Mouse (Mus musculus): Measurements from ENCODE around the gene Traf7. TPM values are rescaled to one million over a fixed set of nuclear protein-coding genes. Genes with fewer than 3 reads are reported as not detected.

Gene Traf7
- total and polyA plus RNA-seq, 3 experiments: 41.9 to 93.4 (median 46.5) TPM

- Histone ChIP-seq H3K4me3 (no peak overlapping the region), H3K79me2 (replicated peaks; ENCODE audit: control insufficient read depth, insufficient read depth, low read length) (no peaks in the 10 kb centered on the region), H3K9ac (ENCODE audit: low read depth, low read length) (no peak overlapping the region), H3K4me1 (ENCODE audit: control insufficient read depth, insufficient read depth, low read length) (no peaks in the 10 kb centered on the region), H3K27me3 (ENCODE audit: control insufficient read depth, insufficient read depth, low read length) (peaks cover 6% of the 10 kb centered on the region), H3K36me3 (ENCODE audit: control insufficient read depth, insufficient read depth, low read length) (no peaks in the 10 kb centered on the region), H3K27ac (no peak overlapping the region)
- intact Hi-C loops (cut with DNase I): no loop called here
- no peak for TF ChIP-seq CTCF (IDR thresholded peaks at IDR 0.05)
- no peak for TF ChIP-seq EP300 (IDR thresholded peaks at IDR 0.05; ENCODE audit: insufficient read depth, low read depth, low read length)
- no peak for TF ChIP-seq POLR2A (IDR thresholded peaks at IDR 0.05; ENCODE audit: insufficient read depth, low read depth, low read length)
- WGBS: 94% methylated on average over 4 of the region's 4 CpGs
- DNase-seq: no peak
Observed at GRCm38 (mm10) chr17:24490399-24490798, 37.3 kb downstream of the Traf7 start.

- intact Hi-C loops (cut with DNase I): no loop called here
- Histone ChIP-seq H3K36me3 (ENCODE audit: control insufficient read depth, insufficient read depth, low read length) (no peaks in the 10 kb centered on the region), H3K27me3 (ENCODE audit: control insufficient read depth, insufficient read depth, low read length) (peaks cover 6% of the 10 kb centered on the region), H3K27ac (no peak overlapping the region), H3K4me3 (peak overlapping the region; percentile 58), H3K9ac (ENCODE audit: low read depth, low read length) (peak overlapping the region; percentile 67), H3K79me2 (replicated peaks; ENCODE audit: control insufficient read depth, insufficient read depth, low read length) (no peaks in the 10 kb centered on the region), H3K4me1 (ENCODE audit: control insufficient read depth, insufficient read depth, low read length) (no peaks in the 10 kb centered on the region)
- TF ChIP-seq CTCF (IDR thresholded peaks at IDR 0.05): no peak
- no peak for TF ChIP-seq POLR2A (IDR thresholded peaks at IDR 0.05; ENCODE audit: insufficient read depth, low read depth, low read length)
- TF ChIP-seq EP300 (IDR thresholded peaks at IDR 0.05; ENCODE audit: insufficient read depth, low read depth, low read length): no peak
- WGBS: 40% methylated on average over 19 of the region's 19 CpGs
- DNase-seq: no peak
Observed at GRCm38 (mm10) chr17:24489265-24490030, 38.3 kb downstream of the Traf7 start.

GRCm38 (mm10) chr17:24488662-24489264 is 39.0 kb downstream of the Traf7 start:
- H3K79me2 ChIP-seq (replicated peaks; ENCODE audit: control insufficient read depth, insufficient read depth, low read length): no peaks in the 10 kb centered on the region
- intact Hi-C loops (cut with DNase I): no loop called here
- no peak for TF ChIP-seq POLR2A (IDR thresholded peaks at IDR 0.05; ENCODE audit: insufficient read depth, low read depth, low read length)
- under 1% methylated on average over 68 of the region's 81 CpGs for whole genome bisulfite sequencing
- peak; percentile 20 to 49 for DNase-seq
- no peaks in the 10 kb centered on the region for H3K4me1 ChIP-seq (ENCODE audit: control insufficient read depth, insufficient read depth, low read length)
- peaks cover 6% of the 10 kb centered on the region for H3K27me3 ChIP-seq (ENCODE audit: control insufficient read depth, insufficient read depth, low read length)
- peak overlapping the region; percentile 58 for H3K4me3 ChIP-seq
- H3K9ac ChIP-seq (ENCODE audit: low read depth, low read length): peak overlapping the region; percentile 67
- H3K27ac ChIP-seq: no peak overlapping the region
- no peaks in the 10 kb centered on the region for H3K36me3 ChIP-seq (ENCODE audit: control insufficient read depth, insufficient read depth, low read length)

- intact Hi-C loops (cut with DNase I): no loop called here
- Histone ChIP-seq H3K4me1 (ENCODE audit: control insufficient read depth, insufficient read depth, low read length) (no peaks in the 10 kb centered on the region), H3K9ac (ENCODE audit: low read depth, low read length) (peak within 1 kb of the TSS; percentile 67), H3K79me2 (replicated peaks; ENCODE audit: control insufficient read depth, insufficient read depth, low read length) (no peaks in the 10 kb centered on the region), H3K4me3 (peak within 1 kb of the TSS; percentile 58), H3K36me3 (ENCODE audit: control insufficient read depth, insufficient read depth, low read length) (no peaks in the 10 kb centered on the region), H3K27me3 (ENCODE audit: control insufficient read depth, insufficient read depth, low read length) (peaks cover 6% of the 10 kb centered on the region), H3K27ac (no peak within 1 kb of the TSS)
- DNase-seq: no peak
- no peak for TF ChIP-seq CTCF (IDR thresholded peaks at IDR 0.05)
- no peak for TF ChIP-seq EP300 (IDR thresholded peaks at IDR 0.05; ENCODE audit: insufficient read depth, low read depth, low read length)
- TF ChIP-seq POLR2A (IDR thresholded peaks at IDR 0.05; ENCODE audit: insufficient read depth, low read depth, low read length): no peak
- WGBS: under 1% methylated on average over 45 of the region's 45 CpGs
Observed at GRCm38 (mm10) chr17:24488186-24488661, 39.5 kb downstream of the Traf7 start, which contains the start of gene Caskin1. TSS of gene Caskin1 (plus strand) at chr17:24488601.

GRCm38 (mm10) chr17:24485090-24485860 is 42.5 kb downstream of the Traf7 start:
- DNase-seq: no peak
- Histone ChIP-seq H3K4me1 (ENCODE audit: control insufficient read depth, insufficient read depth, low read length) (no peaks in the 10 kb centered on the region), H3K79me2 (replicated peaks; ENCODE audit: control insufficient read depth, insufficient read depth, low read length) (no peaks in the 10 kb centered on the region), H3K36me3 (ENCODE audit: control insufficient read depth, insufficient read depth, low read length) (no peaks in the 10 kb centered on the region), H3K27ac (no peak overlapping the region), H3K27me3 (ENCODE audit: control insufficient read depth, insufficient read depth, low read length) (peaks cover 6% of the 10 kb centered on the region), H3K9ac (ENCODE audit: low read depth, low read length) (no peak overlapping the region), H3K4me3 (no peak overlapping the region)
- no peak for TF ChIP-seq CTCF (IDR thresholded peaks at IDR 0.05)
- TF ChIP-seq EP300 (IDR thresholded peaks at IDR 0.05; ENCODE audit: insufficient read depth, low read depth, low read length): no peak
- TF ChIP-seq POLR2A (IDR thresholded peaks at IDR 0.05; ENCODE audit: insufficient read depth, low read depth, low read length): no peak
- intact Hi-C loops (cut with DNase I): no loop called here
- WGBS: 45% methylated on average over 11 of the region's 11 CpGs
